8 mouse cellular contexts compared by ENCODE assay signal in the genomic region with DNA sequence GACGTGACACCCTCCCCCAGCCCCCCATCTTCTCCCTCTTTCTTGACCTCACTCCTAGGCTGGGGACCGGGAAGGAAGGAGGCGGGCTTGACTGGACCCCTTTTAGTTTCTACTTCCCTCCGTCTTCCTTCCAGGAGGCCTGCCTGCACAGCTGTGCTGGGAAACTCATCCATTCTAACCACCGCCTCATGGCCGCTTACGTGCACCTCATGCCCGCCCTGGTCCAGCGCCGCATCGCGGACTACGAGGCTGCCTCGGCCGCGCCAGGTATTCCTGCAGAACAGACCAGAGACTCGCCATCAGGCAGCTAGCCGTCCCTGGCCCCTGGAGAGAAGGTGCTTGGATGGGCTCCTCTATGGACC. TPM values are rescaled to one million over a fixed set of nuclear protein-coding genes. Genes with fewer than 3 reads are reported as not detected.
DNase-seq lines count a peak whose midpoint lies in the region; ATAC-seq and TF ChIP-seq lines count a peak whose summit lies in the region.

No protein-coding gene starts in this region.

- peaks cover 11% of the 10 kb centered on the region for H3K4me1 ChIP-seq in forebrain, embryonic 14.5 days (ENCODE audit: control insufficient read depth, insufficient read depth, low read length)
- H3K4me1 ChIP-seq in midbrain, embryonic 16.5 days (ENCODE audit: control insufficient read depth, insufficient read depth, low read length): peaks cover 21% of the 10 kb centered on the region

- H3K4me2 ChIP-seq in forebrain, embryonic 14.5 days (ENCODE audit: low read length): peak overlapping the region; percentile 95
- peak overlapping the region; percentile 87 for H3K4me2 ChIP-seq in midbrain, embryonic 16.5 days (ENCODE audit: low read length)

- peak overlapping the region; percentile 95 for H3K27ac ChIP-seq in layer of hippocampus, adult 2 months
- H3K27ac ChIP-seq in forebrain, embryonic 14.5 days (ENCODE audit: low read depth, low read length): peak overlapping the region; percentile 67
- peak overlapping the region; percentile 85 for H3K27ac ChIP-seq in midbrain, embryonic 16.5 days (ENCODE audit: low read length)

- WGBS in forebrain, embryonic 14.5 days: 0% methylated on average over 18 of the region's 18 CpGs
- under 1% methylated on average over 16 of the region's 18 CpGs for WGBS in midbrain, embryonic 16.5 days

- no peak for TF ChIP-seq CTCF in layer of hippocampus, adult 2 months (conservative IDR thresholded peaks at IDR 0.05)

- H3K36me3 ChIP-seq in forebrain, embryonic 14.5 days (ENCODE audit: control insufficient read depth, insufficient read depth, low read length): peaks cover 27% of the 10 kb centered on the region
- peaks cover 6% of the 10 kb centered on the region; the same call in 1 of the 2 replicates for H3K36me3 ChIP-seq in midbrain, embryonic 16.5 days (ENCODE audit: control insufficient read depth, insufficient read depth, low read length)

- H3K4me3 ChIP-seq in layer of hippocampus, adult 2 months: peak overlapping the region; percentile 93
- peak overlapping the region; percentile 68 for H3K4me3 ChIP-seq in forebrain, embryonic 14.5 days (ENCODE audit: low read depth, low read length)
- peak overlapping the region; percentile 73 for H3K4me3 ChIP-seq in midbrain, embryonic 16.5 days (ENCODE audit: low read depth, low read length)

- no peaks in the 10 kb centered on the region for H3K9me3 ChIP-seq in forebrain, embryonic 14.5 days (replicated peaks; ENCODE audit: control insufficient read depth, low read length)
- H3K9me3 ChIP-seq in midbrain, embryonic 16.5 days (replicated peaks; ENCODE audit: control insufficient read depth, low read length, poor library complexity, severe bottlenecking): no peaks in the 10 kb centered on the region

- peak overlapping the region; percentile 81 for H3K9ac ChIP-seq in forebrain, embryonic 14.5 days (ENCODE audit: low read length)
- peak overlapping the region; percentile 76 for H3K9ac ChIP-seq in midbrain, embryonic 16.5 days (ENCODE audit: low read depth, low read length)

- no peaks in the 10 kb centered on the region for H3K27me3 ChIP-seq in forebrain, embryonic 14.5 days (replicated peaks; ENCODE audit: control insufficient read depth, insufficient read depth, low read length)
- H3K27me3 ChIP-seq in midbrain, embryonic 16.5 days (ENCODE audit: control insufficient read depth, insufficient read depth, low read depth, low read length): no peaks in the 10 kb centered on the region

- ATAC-seq in forebrain, embryonic 14.5 days: no peak
- ATAC-seq in midbrain, embryonic 16.5 days: no peak

- DNase-seq in layer of hippocampus, adult 2 months (ENCODE audit: low spot score in 2 of 2): no peak
- no peak for DNase-seq in layer of hippocampus, adult 11-12 months (ENCODE audit: low spot score)
- peak; percentile 32 for DNase-seq in adrenal gland, postnatal 25 days
- DNase-seq in forebrain, embryonic 14.5 days (ENCODE audit: low spot score): peak; percentile 8
- peak; percentile 23 to 62 for DNase-seq in kidney, postnatal 25 days
- DNase-seq in gastrocnemius, adult 8-10 months (ENCODE audit: low spot score in 2 of 2): no peak
- DNase-seq in left cerebral cortex, adult 18-20 months (ENCODE audit: low spot score in 2 of 2): no peak

RNA-seq across cellular contexts. Expression of gene Gm45799, which starts 0.5 kb away (rescaled TPM):
- total RNA-seq in layer of hippocampus, adult 2 months (2021): 10 to 100 TPM in 1 of 2 experiments, 1 to 10 TPM in 1; 6.9 to 12.7 TPM
- total RNA-seq in adrenal gland, postnatal 25 days (2021): 10.0 and 14.0 TPM in 2 replicates
- polyA plus RNA-seq in forebrain, embryonic 14.5 days (2014; fragmentation: Nextera tagmentation; extraction: Ambion mirVana): 17.4 and 25.0 TPM in 2 replicates
- 13.6 and 14.6 TPM in 2 replicates for polyA plus RNA-seq in midbrain, embryonic 16.5 days (2015; fragmentation: Nextera tagmentation; extraction: Ambion mirVana)
- total RNA-seq in gastrocnemius, adult 8-10 months (2022): 1 to 10 TPM in 2 of 4 experiments, under 1 TPM in 2; 0.48 to 5.2 (median 2.2) TPM
- 10 to 100 TPM in 1 of 2 experiments, 1 to 10 TPM in 1; 8.6 to 11.5 TPM for total RNA-seq in left cerebral cortex, adult 18-20 months (2021)

RNA-seq across cellular contexts. Expression of gene Arfip2, which starts 0.7 kb away (rescaled TPM):
- total RNA-seq in layer of hippocampus, adult 2 months (2021): 100 to 1,000 TPM in 1 of 2 experiments, 10 to 100 TPM in 1; 98.9 to 105 TPM
- total RNA-seq in adrenal gland, postnatal 25 days (2021): 58.1 and 66.3 TPM in 2 replicates
- polyA plus RNA-seq in forebrain, embryonic 14.5 days (2014; fragmentation: Nextera tagmentation; extraction: Ambion mirVana): 92.9 and 97.6 TPM in 2 replicates
- polyA plus RNA-seq in midbrain, embryonic 16.5 days (2015; fragmentation: Nextera tagmentation; extraction: Ambion mirVana): 83.8 and 92.4 TPM in 2 replicates
- total RNA-seq in gastrocnemius, adult 8-10 months (2022): 1 to 10 TPM; 3.3 to 7.9 (median 6.2) TPM
- 10 to 100 TPM; 93.3 to 94.4 TPM for total RNA-seq in left cerebral cortex, adult 18-20 months (2021)

RNA-seq across cellular contexts. Expression of gene Timm10b, which starts 1.0 kb away (rescaled TPM):
- 10 to 100 TPM; 67.4 to 73.7 TPM for total RNA-seq in layer of hippocampus, adult 2 months (2021)
- 125 and 142 TPM in 2 replicates for total RNA-seq in adrenal gland, postnatal 25 days (2021)
- polyA plus RNA-seq in forebrain, embryonic 14.5 days (2014; fragmentation: Nextera tagmentation; extraction: Ambion mirVana): 137 and 144 TPM in 2 replicates
- 127 and 131 TPM in 2 replicates for polyA plus RNA-seq in midbrain, embryonic 16.5 days (2015; fragmentation: Nextera tagmentation; extraction: Ambion mirVana)
- 10 to 100 TPM; 57.2 to 68.1 (median 62.0) TPM for total RNA-seq in gastrocnemius, adult 8-10 months (2022)
- 10 to 100 TPM; 67.4 to 67.5 TPM for total RNA-seq in left cerebral cortex, adult 18-20 months (2021)

RNA-seq across cellular contexts. Expression of gene Trim3, which starts 7.5 kb away (rescaled TPM):
- 100 to 1,000 TPM; 140 to 142 TPM for total RNA-seq in layer of hippocampus, adult 2 months (2021)
- total RNA-seq in adrenal gland, postnatal 25 days (2021): 32.7 and 34.9 TPM in 2 replicates
- polyA plus RNA-seq in forebrain, embryonic 14.5 days (2014; fragmentation: Nextera tagmentation; extraction: Ambion mirVana): 41.0 and 52.4 TPM in 2 replicates
- polyA plus RNA-seq in midbrain, embryonic 16.5 days (2015; fragmentation: Nextera tagmentation; extraction: Ambion mirVana): 106 and 117 TPM in 2 replicates
- total RNA-seq in gastrocnemius, adult 8-10 months (2022): 10 to 100 TPM; 10.0 to 14.9 (median 12.3) TPM
- total RNA-seq in left cerebral cortex, adult 18-20 months (2021): 100 to 1,000 TPM; 150 to 157 TPM

RNA-seq across cellular contexts. Expression of gene Dnhd1, which starts 9.8 kb away (rescaled TPM):
- 1 to 10 TPM; 6.9 to 8.5 TPM for total RNA-seq in layer of hippocampus, adult 2 months (2021)
- total RNA-seq in adrenal gland, postnatal 25 days (2021): 5.6 and 6.3 TPM in 2 replicates
- 0.96 and 1.1 TPM in 2 replicates for polyA plus RNA-seq in forebrain, embryonic 14.5 days (2014; fragmentation: Nextera tagmentation; extraction: Ambion mirVana)
- 1.9 and 2.0 TPM in 2 replicates for polyA plus RNA-seq in midbrain, embryonic 16.5 days (2015; fragmentation: Nextera tagmentation; extraction: Ambion mirVana)
- total RNA-seq in gastrocnemius, adult 8-10 months (2022): under 1 TPM; 0.09 to 0.19 (median 0.11) TPM
- total RNA-seq in left cerebral cortex, adult 18-20 months (2021): 1 to 10 TPM; 5.2 to 6.1 TPM

Comparison
In these comparisons a context has a peak if more than half of its experiments do, and no peak if none do; other contexts are left out.
1. DNase-seq: peak in adrenal gland, postnatal 25 days (single experiment), forebrain, embryonic 14.5 days (single experiment) and kidney, postnatal 25 days (2 of 2); none in layer of hippocampus, adult 2 months (0 of 2), layer of hippocampus, adult 11-12 months (single experiment), gastrocnemius, adult 8-10 months (0 of 2) and left cerebral cortex, adult 18-20 months (0 of 2).
2. Peak in every context shown above with its lines, with median percentiles within 50 percentile points of each other: H3K27ac ChIP-seq and H3K4me3 ChIP-seq.